Mouse (Mus musculus) intestine, embryonic 16.5 days (tissue): ENCODE measurements around the gene Gdf10. TPM values are rescaled to one million over a fixed set of nuclear protein-coding genes. Genes with fewer than 3 reads are reported as not detected.

ENCODE experiments used
- ATAC-seq: fragments of 200-750 bp; cut with Nextera tagmentation; 2 replicates; pipeline ENCODE4 v1.8.0; 2017; ENCODE audit warnings: moderate TSS enrichment, moderate library complexity
- H3K27ac ChIP-seq: fragments of 300-500 bp; sonication (generic); 2 replicates; pipeline ENCODE4 v1.5.1; 2014; ENCODE audit warnings: mild to moderate bottlenecking, low read length
- H3K27me3 ChIP-seq: fragments of 300-500 bp; sonication (generic); replicated peaks from 2 replicates; pipeline ENCODE4 v1.6.1; 2014; ENCODE audit warnings: low read length, control low read depth, mixed read lengths; ENCODE audit not compliant: control insufficient read depth, insufficient read depth
- H3K36me3 ChIP-seq: fragments of 300-500 bp; sonication (generic); 2 replicates; pipeline ENCODE4 v1.6.1; 2014; ENCODE audit warnings: low read length, control low read depth; ENCODE audit not compliant: control insufficient read depth, insufficient read depth
- H3K4me1 ChIP-seq: fragments of 300-500 bp; sonication (generic); 2 replicates; pipeline ENCODE4 v1.6.1; 2014; ENCODE audit warnings: low read length, control low read depth, mixed read lengths; ENCODE audit not compliant: control insufficient read depth, insufficient read depth
- H3K4me2 ChIP-seq: fragments of 300-500 bp; sonication (generic); 2 replicates; pipeline ENCODE4 v1.6.1; 2014; ENCODE audit warnings: low read depth, low read length, control low read depth
- H3K4me3 ChIP-seq: fragments of 300-500 bp; sonication (generic); 2 replicates; pipeline ENCODE4 v1.5.1; 2014; ENCODE audit warnings: mild to moderate bottlenecking, low read length
- H3K9ac ChIP-seq: fragments of 300-500 bp; sonication (generic); 2 replicates; pipeline ENCODE4 v1.6.1; 2014; ENCODE audit warnings: low read depth, low read length
- H3K9me3 ChIP-seq: fragments of 300-500 bp; sonication (generic); 2 replicates; pipeline ENCODE4 v1.6.1; 2016; ENCODE audit warnings: low read length, control low read depth; ENCODE audit not compliant: control insufficient read depth
- WGBS: fragments of 180-500 bp; shearing (Covaris S2); extraction: QIAGEN DNeasy Blood & Tissue Kit; methylation state at CpG from one replicate; pipeline ENCODE4 v1.1.7; 2014; 5-methylcytosine and 5-hydroxymethylcytosine counted together
- polyA plus RNA-seq: library from polyadenylated mRNA; unstranded; fragments of >200 nt; fragmentation: Nextera tagmentation; extraction: Ambion mirVana; gene quantifications from 2 replicates; pipeline ENCODE4 v1.2.1, GENCODE M21; 2015

Gdf10 gene
- polyA plus RNA-seq, 1 experiment from 2014 or later = 6.6 TPM

DNA sequence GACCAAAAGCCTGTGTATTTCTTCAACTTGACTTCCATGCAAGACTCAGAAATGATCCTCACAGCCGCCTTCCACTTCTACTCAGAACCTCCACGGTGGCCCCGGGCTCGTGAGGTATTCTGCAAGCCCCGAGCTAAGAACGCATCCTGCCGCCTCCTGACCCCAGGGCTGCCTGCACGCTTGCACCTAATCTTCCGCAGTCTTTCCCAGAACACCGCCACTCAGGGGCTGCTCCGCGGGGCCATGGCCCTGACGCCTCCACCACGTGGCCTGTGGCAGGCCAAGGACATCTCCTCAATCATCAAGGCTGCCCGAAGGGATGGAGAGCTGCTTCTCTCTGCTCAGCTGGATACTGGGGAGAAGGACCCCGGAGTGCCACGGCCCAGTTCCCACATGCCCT lies 8.5 kb downstream of the Gdf10 start:
- Histone ChIP-seq H3K9me3 (no peaks in the 10 kb centered on the region), H3K36me3 (no peaks in the 10 kb centered on the region), H3K27ac (no peak overlapping the region), H3K4me2 (no peak overlapping the region), H3K9ac (no peak overlapping the region), H3K4me3 (no peak overlapping the region), H3K4me1 (no peaks in the 10 kb centered on the region), H3K27me3 (peaks cover 10% of the 10 kb centered on the region)
- ATAC-seq = no peak
- 51% methylated on average over 17 of the region's 17 CpGs for WGBS

DNA sequence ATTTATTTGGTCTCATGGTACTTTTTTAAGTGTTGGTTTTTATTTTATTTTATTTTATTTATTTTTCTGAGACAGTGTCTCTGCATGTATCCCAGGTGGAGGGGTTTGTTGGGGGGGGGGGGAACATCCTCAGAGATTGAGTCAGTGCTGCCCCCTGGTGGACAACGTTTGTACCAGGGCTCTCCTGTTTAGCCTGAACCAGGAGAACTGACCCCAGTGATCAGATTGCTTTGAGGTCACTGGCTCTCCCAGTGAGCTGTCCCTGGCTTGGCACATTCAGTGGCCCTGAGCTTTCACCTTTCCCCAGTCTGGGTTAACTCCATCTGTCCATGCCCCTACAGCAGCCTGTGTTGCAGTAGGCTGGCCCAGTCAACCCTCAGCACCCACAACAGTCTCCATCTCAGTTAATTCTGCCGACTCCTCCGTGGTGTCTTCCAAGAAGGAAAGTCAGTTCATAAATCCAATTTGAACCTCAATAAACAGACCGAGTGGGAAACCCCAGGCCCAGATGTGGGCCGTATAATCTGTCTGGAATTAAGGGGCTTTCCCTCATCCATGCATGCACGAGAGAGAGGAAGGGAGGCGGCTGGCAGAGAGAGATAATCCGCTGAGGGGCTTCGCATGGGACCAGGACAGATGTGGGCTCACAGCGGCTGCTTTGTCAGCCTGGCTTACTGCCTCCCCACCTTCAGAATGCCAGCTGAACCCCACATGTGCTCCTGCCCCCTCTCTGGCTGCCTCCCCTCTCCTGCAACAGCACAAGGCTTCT lies 9.7 kb downstream of the Gdf10 start:
- 65% methylated on average over 10 of the region's 10 CpGs for WGBS

DNA sequence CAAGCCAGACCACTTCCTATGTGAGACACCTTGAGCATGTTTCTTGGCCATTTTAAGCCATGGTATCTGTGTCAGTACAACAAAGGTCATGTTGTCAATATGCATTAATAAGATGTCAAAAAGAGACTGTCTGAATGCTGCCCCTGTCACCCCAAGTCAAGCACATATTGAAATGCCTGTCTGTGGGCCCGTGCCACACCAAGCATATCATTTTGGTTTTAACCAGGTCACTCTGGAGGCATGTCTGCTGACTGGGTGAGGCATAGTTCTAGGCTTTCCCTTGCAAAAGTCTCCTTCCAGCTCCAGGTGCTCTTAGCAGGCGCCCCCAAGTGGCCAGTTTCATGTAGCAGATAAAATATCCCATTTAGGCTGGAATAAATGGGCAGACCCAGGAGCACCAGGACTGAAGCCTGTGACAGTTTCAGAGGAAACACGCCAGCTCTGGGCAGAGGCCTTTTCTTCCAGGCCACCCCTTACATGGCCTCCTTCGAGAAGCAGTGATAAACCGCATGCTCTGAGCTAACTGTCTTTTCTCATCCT lies 10.5 kb downstream of the Gdf10 start:
- Histone ChIP-seq H3K4me2 (no peak overlapping the region), H3K27ac (no peak overlapping the region), H3K9me3 (no peaks in the 10 kb centered on the region), H3K4me3 (no peak overlapping the region), H3K4me1 (no peaks in the 10 kb centered on the region), H3K36me3 (no peaks in the 10 kb centered on the region), H3K9ac (no peak overlapping the region), H3K27me3 (peaks cover 10% of the 10 kb centered on the region)
- ATAC-seq = no peak
- 39% methylated on average over 5 of the region's 5 CpGs for WGBS

More for the DNA sequence above, 9.7 kb downstream of the Gdf10 start:
- Histone ChIP-seq H3K36me3 (no peaks in the 10 kb centered on the region), H3K9me3 (no peaks in the 10 kb centered on the region), H3K4me1 (no peaks in the 10 kb centered on the region), H3K9ac (no peak overlapping the region), H3K27me3 (peaks cover 10% of the 10 kb centered on the region), H3K4me2 (no peak overlapping the region), H3K27ac (no peak overlapping the region), H3K4me3 (no peak overlapping the region)
- no peak for ATAC-seq

DNA sequence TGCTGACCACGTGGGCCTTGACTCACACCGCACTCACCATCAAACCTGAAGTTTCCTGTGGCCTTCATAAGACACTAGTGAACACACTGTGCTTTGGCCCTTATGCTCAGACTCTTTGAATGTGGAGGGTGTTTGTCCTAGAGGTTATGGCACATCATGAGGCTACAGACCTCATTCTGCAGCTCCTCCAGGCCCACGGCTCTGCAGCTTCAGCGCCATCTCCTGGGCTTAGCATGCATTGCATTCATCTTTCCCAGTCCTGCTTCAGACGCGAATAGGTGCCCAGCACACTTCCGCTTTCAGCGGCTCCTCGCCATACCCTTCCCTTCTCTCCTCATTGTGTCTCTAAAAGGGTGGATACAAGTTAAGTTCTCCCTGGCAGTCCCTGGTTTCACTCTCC lies 15.7 kb downstream of the Gdf10 start:
- ATAC-seq = 0 out of 2 replicates have a peak, but pooled peaks have one; percentile 26
- Histone ChIP-seq H3K9ac (0 out of 2 replicates have a peak overlapping the region, but pooled peaks have one; percentile 14), H3K36me3 (no peaks in the 10 kb centered on the region), H3K4me1 (no peaks in the 10 kb centered on the region), H3K4me3 (no peak overlapping the region), H3K27me3 (no peaks in the 10 kb centered on the region; the same call in 1 of the 2 replicates), H3K27ac (no peak overlapping the region), H3K4me2 (peak overlapping the region; percentile 7; the same call in 1 of the 2 replicates), H3K9me3 (no peaks in the 10 kb centered on the region)
- 30% methylated on average over 9 of the region's 9 CpGs for WGBS

DNA sequence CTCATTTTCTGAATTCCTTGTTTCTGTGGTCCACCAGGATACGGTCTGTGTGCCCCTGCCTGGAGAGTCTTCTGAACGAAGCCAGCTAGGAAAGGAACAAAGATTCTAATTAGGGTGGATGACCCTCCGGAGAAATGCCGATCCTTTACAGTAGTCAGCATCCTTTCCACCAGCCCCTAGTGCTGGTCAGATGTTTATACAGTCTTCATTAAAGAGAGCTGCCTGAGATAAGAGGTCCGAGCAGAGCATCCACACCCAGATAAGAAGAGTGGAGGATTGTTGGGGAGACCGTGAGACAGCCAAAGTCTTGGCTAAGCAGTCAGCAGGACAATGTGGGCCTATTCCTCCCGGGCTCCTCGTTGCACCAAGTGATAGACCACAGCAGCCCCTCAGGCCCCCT lies 17.4 kb downstream of the Gdf10 start, which contains the start of gene Gdf2:
TSS of gene Gdf2 (plus strand) at position 301 of the 400 bp plus-strand sequence.
- no peaks in the 10 kb centered on the region for H3K36me3 ChIP-seq
- no peak within 1 kb of the TSS for H3K27ac ChIP-seq
- no peak within 1 kb of the TSS for H3K4me3 ChIP-seq
- no peak within 1 kb of the TSS for H3K9ac ChIP-seq
- no peak for ATAC-seq
- H3K4me1 ChIP-seq = no peaks in the 10 kb centered on the region
- H3K4me2 ChIP-seq = no peak within 1 kb of the TSS
- no peaks in the 10 kb centered on the region; the same call in 1 of the 2 replicates for H3K27me3 ChIP-seq
- H3K9me3 ChIP-seq = no peaks in the 10 kb centered on the region
- WGBS = 57% methylated on average over 8 of the region's 8 CpGs

DNA sequence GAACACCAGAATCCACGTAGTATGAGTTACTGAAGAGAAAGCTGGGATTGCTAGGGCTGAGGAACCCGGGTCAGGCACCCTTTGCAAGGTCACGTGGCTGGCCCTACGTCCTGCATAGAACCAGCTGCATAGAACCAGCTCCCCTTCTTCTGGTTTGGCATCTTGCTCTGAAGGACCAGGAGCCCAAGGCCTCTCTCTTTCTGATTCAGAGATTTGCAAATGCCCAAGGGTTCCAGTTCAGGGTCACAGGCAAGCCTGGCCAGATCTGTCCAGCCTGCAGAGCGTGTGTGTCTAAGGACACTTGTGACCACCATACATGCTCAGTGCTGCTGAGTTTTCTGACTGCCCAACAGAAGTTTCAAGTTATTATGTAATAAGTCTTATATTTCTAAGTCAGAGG lies 18.8 kb downstream of the Gdf10 start:
- H3K36me3 ChIP-seq = no peaks in the 10 kb centered on the region
- H3K4me2 ChIP-seq = no peak overlapping the region
- no peak overlapping the region for H3K4me3 ChIP-seq
- no peaks in the 10 kb centered on the region for H3K9me3 ChIP-seq
- H3K9ac ChIP-seq = no peak overlapping the region
- no peak overlapping the region for H3K27ac ChIP-seq
- H3K27me3 ChIP-seq = no peaks in the 10 kb centered on the region; the same call in 1 of the 2 replicates
- WGBS = 77% methylated on average over 5 of the region's 5 CpGs
- no peak for ATAC-seq
- H3K4me1 ChIP-seq = no peaks in the 10 kb centered on the region

DNA sequence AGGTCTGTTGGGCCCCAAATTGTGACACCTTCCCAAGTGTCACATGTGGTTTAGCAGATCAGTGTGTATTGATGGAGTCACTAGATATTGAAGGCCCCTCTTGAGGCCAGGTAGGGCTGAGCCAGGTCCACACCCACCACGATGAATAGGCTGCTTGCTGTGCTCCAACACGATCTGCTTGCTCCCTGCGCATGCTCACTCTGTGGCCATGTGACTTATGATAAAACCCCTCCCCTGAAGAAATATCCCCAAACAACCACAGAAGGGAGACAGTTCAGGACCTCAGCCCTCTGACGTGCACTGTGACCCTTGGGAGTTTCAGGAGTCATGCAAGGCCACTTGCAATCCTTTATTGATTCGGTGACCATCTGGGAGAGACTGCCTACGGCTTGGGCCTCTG lies 22.7 kb downstream of the Gdf10 start:
- H3K9ac ChIP-seq = no peak overlapping the region
- no peaks in the 10 kb centered on the region for H3K36me3 ChIP-seq
- H3K27ac ChIP-seq = no peak overlapping the region
- no peaks in the 10 kb centered on the region; the same call in 1 of the 2 replicates for H3K27me3 ChIP-seq
- no peak for ATAC-seq
- no peak overlapping the region for H3K4me2 ChIP-seq
- H3K4me3 ChIP-seq = no peak overlapping the region
- no peaks in the 10 kb centered on the region for H3K4me1 ChIP-seq
- WGBS = 85% methylated on average over 6 of the region's 6 CpGs
- H3K9me3 ChIP-seq = no peaks in the 10 kb centered on the region

DNA sequence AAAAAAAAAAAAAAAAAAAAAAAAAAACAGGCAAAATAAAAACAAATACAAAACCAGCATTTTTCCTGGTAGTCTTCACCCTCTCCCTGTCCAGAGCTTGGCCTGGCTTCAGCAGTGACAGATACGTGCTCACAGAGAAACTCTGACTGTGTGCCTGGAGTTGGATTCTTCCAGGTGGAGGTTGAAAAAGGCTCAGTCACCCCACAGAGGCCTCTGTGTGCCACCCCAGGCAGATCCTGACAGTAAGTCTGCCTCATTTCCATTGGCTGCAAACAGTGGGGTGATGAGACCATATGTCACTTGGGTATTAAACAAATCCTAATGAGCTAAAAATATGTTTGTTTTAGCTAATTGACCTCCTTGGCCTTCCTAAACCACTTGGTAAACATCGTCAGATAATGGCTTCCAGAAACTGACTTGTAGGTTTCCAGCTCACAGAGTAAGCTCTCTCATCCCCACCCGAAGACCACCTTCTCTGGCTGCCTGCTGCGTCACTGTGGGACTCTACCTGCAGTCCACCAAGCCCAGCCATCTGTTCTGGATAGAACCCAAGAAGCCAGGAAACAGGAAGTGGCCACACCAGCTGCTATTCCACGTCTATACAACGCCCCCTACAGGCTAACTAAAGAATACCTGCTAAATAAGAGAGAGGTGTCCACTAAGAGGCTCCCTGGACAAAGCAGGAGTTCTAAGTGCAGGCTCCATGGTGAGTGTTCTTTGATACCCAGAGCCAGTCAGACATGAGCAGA lies 29.0 kb downstream of the Gdf10 start:
- H3K4me2 ChIP-seq = no peak overlapping the region
- no peak overlapping the region for H3K27ac ChIP-seq
- H3K9me3 ChIP-seq = no peaks in the 10 kb centered on the region
- no peaks in the 10 kb centered on the region for H3K36me3 ChIP-seq
- ATAC-seq = no peak
- no peak overlapping the region for H3K4me3 ChIP-seq
- H3K27me3 ChIP-seq = no peaks in the 10 kb centered on the region
- no peak overlapping the region for H3K9ac ChIP-seq
- no peaks in the 10 kb centered on the region for H3K4me1 ChIP-seq
- 48% methylated on average over 6 of the region's 6 CpGs for WGBS

DNA sequence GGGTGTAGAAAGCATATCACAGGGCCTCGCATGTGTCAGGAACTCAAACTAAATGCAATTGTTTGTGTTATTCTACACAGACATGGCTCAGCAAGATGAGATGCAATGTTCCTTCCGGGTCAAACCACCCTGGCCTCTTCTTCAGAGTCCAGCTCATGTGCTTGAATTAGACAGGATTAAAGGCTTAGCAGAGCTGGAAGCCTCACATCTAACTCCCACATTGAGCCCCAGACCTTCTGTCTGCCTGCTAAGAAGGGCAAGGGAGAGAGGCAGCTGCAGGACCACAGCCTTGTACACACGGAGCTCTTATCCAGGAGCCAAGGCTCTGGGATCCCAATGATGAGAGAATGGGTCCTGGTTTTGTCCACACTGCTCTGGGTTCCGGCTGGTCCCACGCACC lies 30.4 kb downstream of the Gdf10 start, which contains the start of gene Rbp3:
TSS of gene Rbp3 (plus strand) at position 243 of the 400 bp plus-strand sequence.
- H3K9me3 ChIP-seq = no peaks in the 10 kb centered on the region
- H3K4me3 ChIP-seq = no peak within 1 kb of the TSS
- H3K36me3 ChIP-seq = no peaks in the 10 kb centered on the region
- no peak within 1 kb of the TSS for H3K9ac ChIP-seq
- ATAC-seq = no peak
- no peaks in the 10 kb centered on the region for H3K4me1 ChIP-seq
- H3K27me3 ChIP-seq = no peaks in the 10 kb centered on the region
- 81% methylated on average over 5 of the region's 5 CpGs for WGBS
- no peak within 1 kb of the TSS for H3K4me2 ChIP-seq
- no peak within 1 kb of the TSS for H3K27ac ChIP-seq
